Comparison of ENCODE assay signal across 19 mouse cellular contexts in the genomic region with DNA sequence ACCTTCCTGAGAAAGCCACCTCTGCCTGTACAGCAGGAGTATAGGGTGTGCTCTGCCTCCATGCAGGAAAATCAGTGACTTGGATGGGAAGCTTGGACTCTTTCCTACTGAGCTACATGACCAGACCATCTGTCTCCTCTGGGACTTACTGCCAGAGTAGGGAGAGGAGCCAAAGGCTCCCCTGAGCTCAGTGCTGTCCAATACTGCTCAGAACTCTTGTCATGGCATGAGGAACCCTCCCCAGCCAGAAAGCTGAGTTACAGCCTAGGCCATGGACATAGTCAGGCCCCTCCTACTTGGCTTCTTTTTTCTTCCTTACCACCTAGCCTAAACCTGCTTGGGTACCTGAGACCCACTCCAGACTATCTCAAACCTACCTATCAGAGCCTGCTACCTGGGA.
DNase-seq lines count a peak whose midpoint lies in the region; ATAC-seq and TF ChIP-seq lines count a peak whose summit lies in the region.
"Had no signal": no experiment of that assay in that cellular context is flagged by ENCODE, and none has a peak within 500 bp of the region (broad histone marks: within the 10 kb centered on the region; RNA-seq: fewer than 3 reads in every experiment).

No protein-coding gene starts in this region.

- peaks cover 21% of the 10 kb centered on the region for H3K4me1 ChIP-seq in forebrain, embryonic 13.5 days
- H3K4me1 ChIP-seq in forebrain, embryonic 10.5 days = peaks cover 11% of the 10 kb centered on the region
- no peaks in the 10 kb centered on the region; the same call in 1 of the 2 replicates for H3K4me1 ChIP-seq in neural tube, embryonic 14.5 days (ENCODE audit: control insufficient read depth, insufficient read depth, low read length)
- H3K4me1 ChIP-seq in lung, postnatal 0 days (ENCODE audit: insufficient read depth, low read depth, low read length) = no peaks in the 10 kb centered on the region
- H3K4me1 ChIP-seq: lung, embryonic 15.5 days had no signal

- H3K4me3 ChIP-seq in forebrain, embryonic 13.5 days = no peak overlapping the region
- H3K4me3 ChIP-seq in forebrain, embryonic 10.5 days = no peak overlapping the region
- H3K4me3 ChIP-seq in neural tube, embryonic 14.5 days (ENCODE audit: low read depth, low read length) = no peak overlapping the region
- H3K4me3 ChIP-seq in lung, postnatal 0 days (ENCODE audit: low read depth, low read length) = no peak overlapping the region
- H3K4me3 ChIP-seq: lung, embryonic 15.5 days had no signal

- no peak for TF ChIP-seq EP300 in lung, postnatal 0 days (IDR thresholded peaks at IDR 0.05)

- H3K9me3 ChIP-seq in forebrain, embryonic 13.5 days (replicated peaks) = peaks cover 13% of the 10 kb centered on the region
- peaks cover 14% of the 10 kb centered on the region; the same call in 1 of the 2 replicates for H3K9me3 ChIP-seq in forebrain, embryonic 10.5 days
- H3K9me3 ChIP-seq in neural tube, embryonic 14.5 days (ENCODE audit: control insufficient read depth, low read length) = no peaks in the 10 kb centered on the region
- no peaks in the 10 kb centered on the region for H3K9me3 ChIP-seq in lung, postnatal 0 days (ENCODE audit: low read length)
- H3K9me3 ChIP-seq: G1E; lung, embryonic 15.5 days had no signal

- no peak for DNase-seq in forebrain, embryonic 10.5 days (ENCODE audit: extremely low spot score, low spot score)
- no peak for DNase-seq in neural tube, embryonic 10.5 days (ENCODE audit: extremely low spot score, low spot score)
- DNase-seq in cerebellum, postnatal 25 days = peak; percentile 82
- no peak for DNase-seq in lung, postnatal 0 days (ENCODE audit: low spot score)
- DNase-seq in T-cell, adult 2 months (ENCODE audit: low spot score) = no peak
- no peak for DNase-seq in left cerebral cortex, adult 11 months (ENCODE audit: low spot score)
- DNase-seq: adrenal gland, postnatal 14 days; heart, postnatal 10 days; kidney, adult 8-10 months; kidney, postnatal 14 days; thymus, postnatal 36 days had no signal

- peak; percentile 13; the same call in 1 of the 2 replicates for ATAC-seq in forebrain, embryonic 13.5 days
- no peak for ATAC-seq in neural tube, embryonic 14.5 days (ENCODE audit: low read depth)
- ATAC-seq in lung, postnatal 0 days = no peak
- ATAC-seq: inflammation-experienced regulatory T-cells, adult 6 months had no signal

- TF ChIP-seq CTCF in lung, postnatal 0 days (IDR thresholded peaks at IDR 0.05) = no peak

- H3K9ac ChIP-seq in forebrain, embryonic 13.5 days = no peak overlapping the region
- H3K9ac ChIP-seq in neural tube, embryonic 14.5 days (replicated peaks; ENCODE audit: low read depth, low read length) = no peak overlapping the region
- H3K9ac ChIP-seq in lung, postnatal 0 days (replicated peaks; ENCODE audit: low read depth) = no peak overlapping the region
- H3K9ac ChIP-seq: liver, embryonic 14.5 days; lung, embryonic 15.5 days had no signal

- no peaks in the 10 kb centered on the region for H3K27me3 ChIP-seq in forebrain, embryonic 13.5 days
- H3K27me3 ChIP-seq in forebrain, embryonic 10.5 days (ENCODE audit: poor library complexity, severe bottlenecking) = no peaks in the 10 kb centered on the region
- H3K27me3 ChIP-seq in neural tube, embryonic 14.5 days (ENCODE audit: control insufficient read depth, insufficient read depth, low read length) = no peaks in the 10 kb centered on the region
- no peaks in the 10 kb centered on the region for H3K27me3 ChIP-seq in lung, postnatal 0 days (replicated peaks; ENCODE audit: insufficient read depth, low read length)
- H3K27me3 ChIP-seq: lung, embryonic 15.5 days had no signal

- H3K4me2 ChIP-seq in forebrain, embryonic 13.5 days = no peak overlapping the region
- no peak overlapping the region for H3K4me2 ChIP-seq in neural tube, embryonic 14.5 days (ENCODE audit: low read depth, low read length)
- H3K4me2 ChIP-seq in lung, postnatal 0 days (replicated peaks; ENCODE audit: low read depth, low read length) = no peak overlapping the region
- H3K4me2 ChIP-seq: heart, embryonic 11.5 days; lung, embryonic 15.5 days; midbrain, embryonic 11.5 days had no signal

- H3K36me3 ChIP-seq in forebrain, embryonic 13.5 days (ENCODE audit: poor library complexity, severe bottlenecking) = no peaks in the 10 kb centered on the region
- no peaks in the 10 kb centered on the region for H3K36me3 ChIP-seq in forebrain, embryonic 10.5 days (replicated peaks)
- no peaks in the 10 kb centered on the region for H3K36me3 ChIP-seq in neural tube, embryonic 14.5 days (ENCODE audit: control insufficient read depth, insufficient read depth, low read length)
- H3K36me3 ChIP-seq in lung, postnatal 0 days (ENCODE audit: insufficient read depth, low read length) = no peaks in the 10 kb centered on the region
- H3K36me3 ChIP-seq: G1E; lung, embryonic 15.5 days had no signal

- H3K27ac ChIP-seq in forebrain, embryonic 13.5 days = no peak overlapping the region
- H3K27ac ChIP-seq in forebrain, embryonic 10.5 days = no peak overlapping the region
- peak overlapping the region; percentile 39; the same call in 1 of the 2 replicates for H3K27ac ChIP-seq in neural tube, embryonic 14.5 days (ENCODE audit: low read depth, low read length)
- H3K27ac ChIP-seq in lung, postnatal 0 days (ENCODE audit: low read length) = no peak overlapping the region
- H3K27ac ChIP-seq: liver, embryonic 14.5 days; lung, embryonic 15.5 days had no signal

Comparison
In these comparisons a context has a peak if more than half of its experiments do, and no peak if none do; other contexts are left out.
1. DNase-seq: peak in cerebellum, postnatal 25 days (2 of 2); none in forebrain, embryonic 10.5 days (single experiment), neural tube, embryonic 10.5 days (single experiment), lung, postnatal 0 days (single experiment), T-cell, adult 2 months (single experiment) and left cerebral cortex, adult 11 months (single experiment).